Mouse (Mus musculus) ES-E14 (cell line): Measurements from ENCODE around the gene Syn2.

ENCODE experiments used
- HCFC1 ChIP-seq: IDR thresholded peaks from 2 replicates; pipeline ENCODE4 v1.6.1; 2012; ENCODE audit warnings: low read length, inconsistent platforms, borderline replicate concordance; ENCODE audit not compliant: insufficient read depth
- ZC3H11A ChIP-seq: IDR thresholded peaks from 2 replicates; pipeline ENCODE4 v1.6.1; 2012; ENCODE audit warnings: low read depth, mild to moderate bottlenecking, inconsistent platforms, low read length, borderline replicate concordance

DNA sequence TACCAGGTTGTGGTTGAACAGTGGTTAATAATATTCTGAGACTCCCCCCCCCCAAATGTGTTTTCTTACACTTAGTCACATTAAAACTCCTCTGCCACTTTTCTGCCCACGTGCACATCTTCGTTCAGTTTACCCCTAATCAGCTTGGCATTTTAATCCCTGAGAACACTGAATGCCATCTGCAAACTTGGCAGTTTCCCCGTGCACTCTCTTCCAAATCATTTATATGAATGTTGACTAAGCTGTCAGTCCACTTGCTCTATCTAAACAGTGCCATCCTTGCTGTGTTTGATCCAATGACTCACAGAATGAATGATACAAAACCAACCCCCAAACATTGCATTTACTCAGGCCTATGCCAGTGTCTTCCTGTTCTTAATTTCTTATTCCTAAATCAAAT, 90.8 kb downstream of the Syn2 start:
- TF ChIP-seq ZC3H11A, result no peak
- TF ChIP-seq HCFC1, result no peak
